Mouse (Mus musculus): ENCODE results near the gene 4930524J08Rik.

The 4930524J08Rik gene

DNA sequence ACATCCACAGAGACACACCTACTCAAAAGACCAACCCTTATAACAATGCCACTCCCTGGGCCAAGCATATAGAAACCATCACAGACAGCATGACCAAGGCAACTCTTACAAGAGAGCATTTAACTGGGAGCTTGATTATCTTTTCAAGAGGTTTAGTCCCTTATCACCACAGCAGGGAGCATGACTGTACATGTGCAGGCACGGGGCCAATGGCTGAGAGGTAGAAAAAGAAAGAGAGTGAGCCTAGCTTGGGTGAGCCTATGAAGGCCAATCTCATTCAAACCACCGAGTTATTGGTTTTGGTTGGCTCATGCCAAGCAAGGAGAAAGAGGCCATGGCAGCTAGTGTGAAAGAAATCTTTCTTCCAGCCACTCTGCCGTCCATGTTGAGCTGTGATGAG is 26.6 kb downstream of the 4930524J08Rik start:
- peak; percentile 17 for DNase-seq (ENCODE audit: low read depth)

DNA sequence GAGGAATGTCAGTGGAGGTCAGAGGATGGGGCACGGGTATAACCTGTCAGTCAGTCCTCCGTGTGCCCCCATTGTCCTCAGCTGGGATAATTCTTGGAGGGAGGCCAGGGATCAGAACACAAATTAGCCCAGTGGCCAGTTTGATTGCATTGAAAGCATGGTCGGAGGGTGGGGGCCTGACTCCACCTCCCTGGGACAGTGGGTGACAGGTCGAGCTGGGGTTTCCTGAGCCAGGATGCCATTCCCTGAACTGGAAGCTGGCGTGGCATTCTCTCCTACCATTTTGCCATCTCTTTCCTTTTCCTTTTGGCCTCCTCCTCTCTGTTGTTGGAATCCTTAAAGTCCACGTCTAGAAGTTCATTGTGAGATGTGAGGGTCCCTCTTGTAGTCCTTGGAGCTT is 27.0 kb downstream of the 4930524J08Rik start:
- no peak for DNase-seq (ENCODE audit: low read depth)

DNA sequence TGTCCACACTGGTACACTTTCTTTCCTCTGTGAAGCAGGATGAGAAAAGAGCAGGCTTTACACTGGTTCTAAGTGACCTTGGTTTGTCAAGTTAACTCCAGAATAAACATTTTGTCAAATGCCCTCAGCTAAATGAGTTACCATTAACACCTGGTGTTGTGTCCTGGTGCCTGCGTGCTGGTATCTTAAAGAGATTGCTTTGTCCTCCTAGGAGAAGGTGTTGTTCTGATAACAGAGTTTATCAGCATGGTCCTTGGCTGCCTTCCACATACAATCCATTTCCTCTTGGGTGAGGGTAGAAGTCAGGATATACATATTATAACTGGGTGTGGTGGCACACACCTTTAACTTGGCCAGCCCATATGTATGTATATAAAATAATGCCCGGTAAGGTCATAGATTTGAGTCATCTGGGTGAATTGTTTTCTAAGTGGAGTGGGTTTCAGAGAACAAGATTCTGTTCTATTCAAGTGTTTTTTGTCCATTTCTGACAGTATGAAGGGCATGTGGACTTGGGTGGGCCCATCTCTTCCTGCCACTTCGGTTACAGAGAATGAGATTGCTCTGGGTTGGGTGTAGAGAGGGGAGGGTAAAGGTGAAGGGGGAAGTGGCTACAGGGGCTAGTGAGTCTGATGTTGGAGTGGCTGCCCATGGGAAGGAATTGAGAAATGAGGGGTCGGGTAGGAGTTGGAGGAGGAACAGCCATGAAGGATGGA is 27.6 kb downstream of the 4930524J08Rik start:
- no peak for DNase-seq (ENCODE audit: low read depth)

DNA sequence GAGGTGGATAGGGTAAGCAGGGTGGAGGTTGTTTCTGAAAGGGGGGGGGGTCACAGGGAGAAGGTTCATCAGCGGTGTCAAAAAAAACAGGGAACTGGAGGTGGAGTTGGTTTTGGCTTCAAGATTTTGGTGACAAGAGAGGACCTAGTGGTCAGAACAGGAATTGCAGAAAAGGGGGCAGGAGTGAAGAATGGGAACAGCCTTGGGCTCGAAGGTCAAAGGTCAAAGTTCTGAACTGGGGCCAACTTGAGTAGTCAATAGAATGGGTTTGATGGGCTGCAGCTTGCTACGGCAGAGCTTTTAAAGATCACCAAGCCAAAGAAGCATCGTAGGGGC is 28.1 kb downstream of the 4930524J08Rik start:
- DNase-seq (ENCODE audit: low read depth), result peak; percentile 20

DNA sequence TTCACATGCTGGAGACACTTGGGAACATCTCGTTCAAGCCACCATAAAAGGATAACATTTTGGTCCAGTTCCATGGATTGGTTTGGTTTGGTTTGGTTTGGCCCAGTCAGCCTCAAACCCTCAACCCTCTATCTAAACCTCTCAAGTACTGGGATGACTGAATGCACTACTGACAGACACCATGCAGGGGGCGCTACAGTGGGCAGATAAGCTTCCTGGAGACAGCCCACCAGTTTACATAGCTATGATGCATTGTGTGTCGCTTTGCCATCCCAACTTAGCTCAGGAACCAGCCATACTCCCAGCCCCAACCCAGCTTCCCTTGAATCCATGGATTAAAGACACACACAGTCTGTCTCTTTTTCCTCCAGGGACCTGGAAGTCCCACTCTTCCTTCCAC is 29.6 kb downstream of the 4930524J08Rik start:
- no peak for DNase-seq (ENCODE audit: low read depth)

DNA sequence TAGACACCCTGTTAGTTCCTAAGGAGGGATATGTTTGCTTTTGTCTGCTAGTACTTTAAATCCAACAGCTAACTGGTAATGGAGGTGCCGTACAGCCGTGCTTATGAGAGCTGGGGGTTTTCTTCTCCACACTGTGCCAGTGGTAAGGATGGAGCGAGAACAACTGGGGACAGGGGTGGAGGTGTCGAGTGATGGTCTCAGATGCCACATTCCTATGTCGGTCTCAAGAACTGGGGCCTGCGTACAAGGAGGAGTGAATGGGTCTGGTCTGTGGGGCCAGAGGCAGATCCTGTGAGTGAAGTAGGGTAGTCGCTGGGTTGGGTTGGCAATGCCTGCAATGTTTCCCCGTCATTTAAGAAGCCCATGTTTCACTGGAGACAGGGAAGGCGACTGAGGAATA is 33.7 kb downstream of the 4930524J08Rik start:
- DNase-seq (ENCODE audit: low read depth), result no peak

DNA sequence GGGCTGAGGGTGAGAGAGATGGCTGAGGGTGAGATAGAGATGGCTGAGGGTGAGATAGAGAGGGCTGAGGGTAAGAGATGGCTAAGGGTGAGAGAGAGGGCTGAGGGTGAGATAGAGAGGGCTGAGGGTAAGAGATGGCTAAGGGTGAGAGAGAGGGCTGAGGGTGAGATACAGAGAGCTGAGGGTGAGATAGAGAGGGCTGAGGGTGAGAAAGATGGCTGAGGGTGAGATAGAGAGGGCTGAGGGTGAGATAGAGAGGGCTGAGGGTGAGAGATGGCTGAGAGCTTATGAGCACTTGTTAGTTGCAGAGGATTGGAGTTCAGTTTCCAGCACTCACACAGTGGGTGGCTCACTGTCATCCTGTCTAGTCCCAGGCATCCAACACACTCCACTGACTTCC is 41.2 kb downstream of the 4930524J08Rik start:
- DNase-seq (ENCODE audit: low read depth), result no peak

DNA sequence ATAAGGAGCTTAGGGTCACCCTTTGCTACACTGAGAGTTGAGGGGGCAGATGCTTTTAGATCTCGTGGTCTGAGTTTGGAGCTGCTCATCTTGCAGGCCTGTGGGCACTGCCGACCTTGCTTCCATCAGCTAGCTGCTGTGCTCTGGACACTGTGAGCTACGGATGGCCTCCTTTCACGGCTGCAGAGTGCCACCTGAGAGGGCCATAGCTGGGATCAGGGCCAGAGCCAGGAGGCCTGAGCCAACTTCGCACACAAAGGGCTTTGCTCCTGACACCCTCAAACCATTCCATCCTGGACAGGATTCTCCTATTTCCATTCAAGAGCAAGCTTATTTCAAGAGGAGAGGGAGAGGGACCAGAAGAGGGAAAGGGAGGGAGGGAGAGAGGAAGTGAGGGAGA is 45.5 kb downstream of the 4930524J08Rik start:
- DNase-seq (ENCODE audit: low read depth), result no peak

DNA sequence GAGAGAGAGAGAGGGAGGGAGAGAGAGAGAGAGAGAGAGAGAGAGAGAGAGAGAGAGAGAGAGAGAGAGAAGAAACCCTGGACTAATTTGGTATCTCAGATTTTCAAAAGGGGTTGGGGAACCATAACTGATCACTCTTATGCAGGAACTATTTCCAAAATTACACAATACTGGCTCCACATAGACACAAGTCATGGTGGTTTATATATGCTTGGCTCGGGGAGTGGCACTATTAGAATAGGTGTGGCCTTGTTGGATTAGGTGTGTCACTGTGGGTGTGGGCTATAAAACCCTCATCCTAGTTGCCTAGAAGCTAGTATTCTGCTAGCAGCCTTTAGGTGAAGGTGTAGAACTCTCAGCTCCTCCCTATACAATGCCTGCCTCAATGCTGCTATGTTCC is 46.0 kb downstream of the 4930524J08Rik start:
- no peak for DNase-seq (ENCODE audit: low read depth)

All from NIH3T3 (cell line).